ENCODE assay signal across 23 mouse cellular contexts in genomic region chr8:47510930-47511329, GRCm38 (mm10). TPM values are rescaled to one million over a fixed set of nuclear protein-coding genes. Genes with fewer than 3 reads are reported as not detected.
A peak's percentile ranks its signal among the peaks of the same experiment; 100 is the strongest.
DNase-seq lines count a peak whose midpoint lies in the region; ATAC-seq and TF ChIP-seq lines count a peak whose summit lies in the region.
"Had no signal": no experiment of that assay in that cellular context is flagged by ENCODE, and none has a peak within 500 bp of the region (broad histone marks: within the 10 kb centered on the region; RNA-seq: fewer than 3 reads in every experiment).

No protein-coding gene starts in this region.

- DNase-seq in liver, embryonic 11.5 days (ENCODE audit: low spot score) = no peak
- DNase-seq in liver = no peak
- peak; percentile 9 for DNase-seq in NIH3T3 (ENCODE audit: low read depth)
- DNase-seq in liver, embryonic 14.5 days (ENCODE audit: low read depth in 3 of 3, low spot score in 3 of 3) = no peak
- no peak for DNase-seq in urinary bladder, postnatal 36 days (ENCODE audit: low spot score in 2 of 2)
- no peak for DNase-seq in kidney, postnatal 25 days
- no peak for DNase-seq in gastrocnemius, adult 2 months
- DNase-seq: adrenal gland, adult 8-10 months; cerebellum, adult 9-11 months; forebrain, postnatal 0 days; gastrocnemius, postnatal 10 days; heart, adult 2 months; kidney, adult 9 months; kidney, postnatal 36 days; lung, adult 18-20 months; lung, postnatal 14 days; right cerebral cortex, postnatal 25 days had no signal

- H3K4me1 ChIP-seq in liver, embryonic 11.5 days (replicated peaks; ENCODE audit: control insufficient read depth, insufficient read depth, low read length) = no peaks in the 10 kb centered on the region
- H3K4me1 ChIP-seq in liver, embryonic 14.5 days (replicated peaks; ENCODE audit: control insufficient read depth in 2 of 2, insufficient read depth in 2 of 2, low read length in 1 of 2) = peaks cover 0 to 6% of the 10 kb centered on the region in 2 experiments; a peak in 3 of 4 replicates
- H3K4me1 ChIP-seq: embryonic facial prominence, embryonic 13.5 days; limb, embryonic 10.5 days; stomach, embryonic 15.5 days had no signal

- ATAC-seq in liver, embryonic 11.5 days (replicated peaks; ENCODE audit: low FRiP score) = peak; percentile 43; the same call in 1 of the 2 replicates
- peak; percentile 78 for ATAC-seq in liver, embryonic 14.5 days (ENCODE audit: insufficient read depth)
- ATAC-seq: CD4-positive, CD25-positive, alpha-beta regulatory T cell, adult 4 months; forebrain, postnatal 0 days had no signal

- no peaks in the 10 kb centered on the region for H3K9me3 ChIP-seq in liver, embryonic 11.5 days (ENCODE audit: control insufficient read depth, low read length)
- H3K9me3 ChIP-seq in liver, embryonic 14.5 days (ENCODE audit: control insufficient read depth, low read length) = no peaks in the 10 kb centered on the region
- H3K9me3 ChIP-seq: embryonic facial prominence, embryonic 13.5 days; limb, embryonic 10.5 days; stomach, embryonic 15.5 days had no signal

- peaks cover 27% of the 10 kb centered on the region for H3K36me3 ChIP-seq in liver, embryonic 11.5 days (ENCODE audit: control insufficient read depth, insufficient read depth, low read length)
- H3K36me3 ChIP-seq in liver, embryonic 14.5 days (replicated peaks; ENCODE audit: control insufficient read depth, insufficient read depth, low read depth) = peaks cover 9% of the 10 kb centered on the region

- no peak overlapping the region for H3K9ac ChIP-seq in liver, embryonic 11.5 days (ENCODE audit: low read depth, low read length)
- H3K9ac ChIP-seq in liver, embryonic 14.5 days (replicated peaks) = no peak overlapping the region
- H3K9ac ChIP-seq: embryonic facial prominence, embryonic 13.5 days; forebrain, postnatal 0 days; hindbrain, embryonic 14.5 days; stomach, embryonic 15.5 days had no signal

- no peak overlapping the region for H3K27ac ChIP-seq in liver, embryonic 11.5 days (ENCODE audit: low read depth, low read length)
- H3K27ac ChIP-seq in liver, embryonic 14.5 days = no peak overlapping the region
- H3K27ac ChIP-seq in gastrocnemius, adult 2 months = no peak overlapping the region
- H3K27ac ChIP-seq: embryonic facial prominence, embryonic 13.5 days; heart, adult 2 months; hindbrain, embryonic 14.5 days; left cerebral cortex, adult 2 months; limb, embryonic 10.5 days; stomach, embryonic 15.5 days had no signal

- no peak for TF ChIP-seq CTCF in liver, embryonic 14.5 days (IDR thresholded peaks at IDR 0.05; ENCODE audit: low read depth)
- no peak for TF ChIP-seq CTCF in gastrocnemius, adult 2 months (IDR thresholded peaks at IDR 0.05)

- H3K4me2 ChIP-seq in liver, embryonic 11.5 days = no peak overlapping the region
- no peak overlapping the region for H3K4me2 ChIP-seq in liver, embryonic 14.5 days (ENCODE audit: low read depth)
- H3K4me2 ChIP-seq: embryonic facial prominence, embryonic 13.5 days; hindbrain, embryonic 14.5 days; stomach, embryonic 15.5 days had no signal

- intact Hi-C loops in gastrocnemius, adult 2 months (cut with DNase I) = no loop called here

- no peaks in the 10 kb centered on the region for H3K27me3 ChIP-seq in liver, embryonic 11.5 days (replicated peaks; ENCODE audit: control insufficient read depth, insufficient read depth, low read length)
- H3K27me3 ChIP-seq in liver, embryonic 14.5 days (ENCODE audit: control insufficient read depth, insufficient read depth, low read length) = no peaks in the 10 kb centered on the region
- H3K27me3 ChIP-seq: embryonic facial prominence, embryonic 13.5 days; stomach, embryonic 15.5 days had no signal

- TF ChIP-seq EP300 in liver, embryonic 14.5 days (IDR thresholded peaks at IDR 0.05; ENCODE audit: low read depth) = peak; percentile 43; the same call in 1 of the 2 replicates

- no peak overlapping the region for H3K4me3 ChIP-seq in liver, embryonic 11.5 days (ENCODE audit: low read depth, low read length)
- H3K4me3 ChIP-seq in liver, embryonic 14.5 days (ENCODE audit: insufficient read depth in 1 of 2, low read depth in 2 of 2, low read length in 2 of 2) = no peak overlapping the region
- no peak overlapping the region for H3K4me3 ChIP-seq in gastrocnemius, adult 2 months
- H3K4me3 ChIP-seq: embryonic facial prominence, embryonic 13.5 days; heart, adult 2 months; left cerebral cortex, adult 2 months; limb, embryonic 10.5 days; stomach, embryonic 15.5 days had no signal

- 86% methylated on average over 9 of the region's 9 CpGs for WGBS in liver, embryonic 11.5 days
- 83% methylated on average over 9 of the region's 9 CpGs for WGBS in liver, embryonic 14.5 days (ENCODE audit: insufficient replicate concordance)

RNA-seq across cellular contexts. Expression of gene Trappc11, which starts 22.3 kb away (rescaled TPM):
- 27.8 and 35.0 TPM in 2 replicates for polyA plus RNA-seq in liver, embryonic 11.5 days (2014; fragmentation: Nextera tagmentation; extraction: Ambion mirVana)
- 8.0 and 10.4 TPM in 2 replicates for polyA plus RNA-seq in liver, embryonic 14.5 days (2012; rRNA removed)
- polyA plus RNA-seq in liver, embryonic 14.5 days (2014; fragmentation: Nextera tagmentation; extraction: Ambion mirVana) = 13.1 and 14.4 TPM in 2 replicates
- total RNA-seq in gastrocnemius, adult 2 months (2021) = 10 to 100 TPM; 17.5 to 19.1 TPM

RNA-seq across cellular contexts. Expression of gene Rwdd4a, which starts 22.5 kb away (rescaled TPM):
- 47.7 and 52.6 TPM in 2 replicates for polyA plus RNA-seq in liver, embryonic 11.5 days (2014; fragmentation: Nextera tagmentation; extraction: Ambion mirVana)
- 5.4 and 10.1 TPM in 2 replicates for polyA plus RNA-seq in liver, embryonic 14.5 days (2012; rRNA removed)
- 25.0 and 27.0 TPM in 2 replicates for polyA plus RNA-seq in liver, embryonic 14.5 days (2014; fragmentation: Nextera tagmentation; extraction: Ambion mirVana)
- 10 to 100 TPM; 28.7 to 36.7 TPM for total RNA-seq in gastrocnemius, adult 2 months (2021)
